Mouse (Mus musculus) layer of hippocampus, postnatal 25 days (tissue): ENCODE results near the gene Fn1. TPM values are rescaled to one million over a fixed set of nuclear protein-coding genes. Genes with fewer than 3 reads are reported as not detected.

Experiments
- DNase-seq, 2 experiments: peaks; one replicate each; pipeline ENCODE4 v3.0.0; 2022; ENCODE audit warnings: mixed read lengths in 2 of 2, low spot score in 1 of 2; ENCODE audit errors: extremely low spot score in 1 of 2
- total RNA-seq, 2 experiments: library from RNA; stranded (reverse); gene quantifications; 2 replicates each; pipeline ENCODE4 v1.2.3; 2021

The Fn1 gene
- total RNA-seq, 2 experiments from 2014 or later, result 32.8 to 57.2 TPM

DNA sequence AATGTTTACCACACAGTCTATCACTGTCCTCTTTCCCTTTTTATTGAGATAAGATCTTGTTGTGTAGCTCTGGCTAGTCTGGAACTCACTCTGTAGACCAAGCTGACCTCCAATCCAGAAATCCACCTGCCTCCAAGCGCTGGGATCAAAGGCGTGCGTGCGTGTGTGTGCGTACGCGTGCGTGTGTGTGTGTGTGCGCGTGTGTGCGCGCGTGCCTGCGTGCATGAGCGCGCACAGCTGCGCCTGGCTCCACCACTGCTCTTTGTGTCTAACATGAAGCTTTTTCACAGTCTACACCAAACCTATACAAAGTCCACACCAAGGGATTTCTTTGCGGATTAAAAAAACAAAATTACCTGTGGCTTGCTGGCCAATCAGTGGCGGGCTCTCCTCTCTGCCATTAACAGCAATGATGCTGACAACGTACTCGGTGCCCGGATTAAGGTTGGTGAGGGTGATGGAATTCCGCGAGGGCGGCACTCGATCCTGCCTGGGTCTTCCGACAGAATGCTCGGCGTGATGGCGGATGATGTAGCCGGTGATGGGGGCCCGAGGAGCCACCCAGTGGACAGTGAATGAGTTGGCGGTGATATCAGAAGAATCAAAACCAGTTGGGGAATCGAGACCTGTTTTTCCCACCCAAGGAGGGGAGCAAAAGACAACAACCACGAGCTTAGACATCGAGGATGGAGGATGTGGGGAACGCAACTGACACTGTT is 43.8 kb downstream of the Fn1 start:
- DNase-seq, result no peak

DNA sequence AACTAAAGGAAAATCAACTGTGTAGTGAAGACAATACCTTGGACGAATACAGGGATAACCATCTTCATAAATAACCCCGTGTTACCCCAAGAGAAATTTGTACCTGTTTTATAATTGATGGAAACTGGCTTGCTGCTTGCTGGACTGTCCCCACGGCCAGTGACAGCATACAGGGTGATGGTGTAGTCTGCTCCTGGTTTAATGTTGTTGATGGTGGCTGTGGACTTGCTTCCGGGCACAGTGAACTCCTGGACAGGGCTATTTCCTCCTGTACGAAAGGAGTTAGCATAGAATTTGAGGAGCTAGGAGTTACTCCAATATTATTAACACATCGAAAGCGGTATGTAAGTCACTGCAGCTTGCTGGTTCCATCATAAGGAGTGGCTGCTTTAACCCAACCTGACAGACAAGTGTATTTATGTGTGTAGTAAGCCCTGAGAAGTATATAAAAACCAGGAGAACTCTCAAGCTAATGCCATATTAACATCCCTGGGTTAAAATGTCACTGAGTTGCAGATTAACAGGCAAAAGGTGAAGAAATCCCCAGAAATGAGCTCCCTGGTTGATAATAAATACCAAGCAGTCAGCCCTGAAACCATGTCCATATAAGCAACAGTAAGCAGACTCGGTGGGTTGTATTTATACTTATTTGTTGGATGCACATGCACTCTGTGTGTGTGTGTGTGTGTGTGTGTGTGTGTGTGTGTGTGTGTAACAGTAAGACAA is 46.2 kb downstream of the Fn1 start:
- no peak for DNase-seq

DNA sequence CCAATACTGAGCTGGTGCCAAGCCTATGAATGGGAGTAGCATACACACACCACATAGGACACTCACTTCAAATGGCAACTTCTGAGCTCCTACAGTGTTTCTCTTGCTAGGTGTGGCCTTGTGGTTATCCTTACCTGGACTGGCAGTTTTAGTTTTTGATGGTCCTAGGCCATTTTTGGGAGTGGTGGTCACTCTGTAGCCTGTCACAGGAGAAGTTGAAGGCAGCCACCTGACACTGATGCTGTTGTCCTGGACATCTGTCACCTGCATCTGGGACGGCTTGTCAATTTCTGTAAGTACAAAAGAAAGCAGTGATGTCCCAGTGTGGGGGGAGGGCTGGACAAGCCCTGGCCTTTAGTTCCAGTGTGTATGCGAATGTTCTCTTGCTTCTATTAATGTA is 47.2 kb downstream of the Fn1 start:
- no peak for DNase-seq

DNA sequence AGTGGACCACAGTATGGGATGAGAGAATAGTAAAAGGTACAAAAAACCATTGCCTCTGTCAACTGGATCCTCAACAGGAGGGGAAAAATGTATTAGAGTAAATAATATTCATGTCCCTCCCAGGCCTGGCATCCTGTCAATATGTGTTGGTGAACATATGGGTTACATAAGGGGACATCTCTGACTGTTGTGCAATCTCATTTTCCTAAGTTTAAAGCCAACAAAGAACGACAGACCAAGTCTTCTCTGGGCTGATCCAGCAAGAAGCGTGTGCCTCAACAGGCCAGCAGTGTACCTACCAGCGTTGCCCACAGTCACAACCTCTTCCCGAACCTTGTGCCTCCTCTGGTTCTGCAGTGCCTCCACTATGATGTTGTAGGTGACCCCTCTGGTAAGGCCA is 57.6 kb downstream of the Fn1 start:
- DNase-seq, result no peak

DNA sequence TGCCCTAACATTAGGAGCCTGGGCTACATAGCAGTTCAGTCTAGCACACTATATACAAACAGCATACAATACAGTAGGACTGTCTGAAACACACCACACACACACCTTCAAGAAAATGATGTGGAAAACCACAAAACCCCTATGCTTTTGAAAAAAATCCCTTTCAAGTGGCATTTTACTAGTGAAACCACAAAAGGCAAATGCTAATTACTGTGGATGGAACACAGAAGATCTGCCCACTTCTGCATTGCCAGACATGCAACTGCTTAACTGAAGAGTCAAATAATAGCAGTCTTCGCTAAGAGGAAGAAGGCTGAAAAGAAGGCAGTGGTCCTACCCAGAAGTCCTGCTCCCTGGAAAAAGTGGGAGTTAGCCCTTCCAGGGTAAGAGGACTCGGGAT is 58.7 kb downstream of the Fn1 start:
- DNase-seq, result no peak

DNA sequence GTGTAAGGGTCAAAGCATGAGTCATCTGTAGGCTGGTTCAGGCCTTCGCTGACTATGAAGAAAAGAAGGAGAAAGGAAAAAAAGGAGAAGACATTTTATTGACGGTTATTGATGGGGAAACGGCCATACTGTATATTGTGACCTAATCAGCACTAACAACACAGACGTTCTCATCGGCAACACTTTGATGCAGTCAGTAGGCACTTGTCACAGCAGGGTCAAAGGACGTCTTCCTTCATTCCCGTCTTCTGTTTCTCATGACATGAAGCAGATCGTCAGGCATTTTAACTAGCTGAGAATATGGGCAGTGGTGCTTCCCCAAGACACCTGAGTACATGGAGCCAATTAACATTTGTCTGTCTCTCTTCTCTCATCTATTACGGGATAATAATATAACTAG is 59.8 kb downstream of the Fn1 start:
- no peak for DNase-seq

DNA sequence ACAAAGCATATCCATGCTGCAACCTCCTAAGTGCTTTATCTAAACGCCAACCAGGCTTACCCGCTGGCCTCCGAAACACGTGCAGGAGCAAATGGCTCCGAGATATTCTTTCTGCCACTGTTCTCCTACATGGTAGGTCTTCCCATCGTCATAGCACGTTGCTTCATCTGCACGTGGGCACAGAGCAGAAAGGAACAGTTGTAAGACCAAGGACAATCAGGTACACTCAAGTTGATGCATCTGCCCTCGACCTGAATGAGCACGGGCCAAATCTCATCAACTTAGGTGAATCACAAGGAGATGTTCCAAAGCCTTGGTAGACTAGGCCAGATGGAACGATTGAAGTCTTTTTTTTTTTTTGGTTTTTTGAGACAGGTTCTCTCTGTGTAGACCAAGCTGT is 63.0 kb downstream of the Fn1 start:
- DNase-seq, result no peak

DNA sequence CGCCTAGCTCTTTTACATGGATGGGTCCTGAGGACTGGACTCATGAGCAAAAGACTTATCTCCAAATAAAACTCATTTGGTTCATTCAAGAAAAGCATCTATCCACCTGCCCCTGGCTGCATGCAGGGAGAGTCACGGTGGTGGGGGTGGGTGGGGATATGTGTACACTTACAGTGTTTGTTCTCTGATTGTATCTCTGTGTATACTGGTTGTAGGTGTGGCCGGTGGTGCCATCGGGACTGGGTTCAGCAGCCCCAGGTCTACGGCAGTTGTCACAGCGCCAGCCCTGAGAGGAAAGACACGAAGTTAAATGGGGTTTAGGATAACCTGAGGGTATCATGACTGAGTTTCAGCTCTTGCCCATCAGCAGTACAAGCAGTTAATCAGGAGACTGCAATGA is 66.3 kb downstream of the Fn1 start:
- no peak for DNase-seq

DNA sequence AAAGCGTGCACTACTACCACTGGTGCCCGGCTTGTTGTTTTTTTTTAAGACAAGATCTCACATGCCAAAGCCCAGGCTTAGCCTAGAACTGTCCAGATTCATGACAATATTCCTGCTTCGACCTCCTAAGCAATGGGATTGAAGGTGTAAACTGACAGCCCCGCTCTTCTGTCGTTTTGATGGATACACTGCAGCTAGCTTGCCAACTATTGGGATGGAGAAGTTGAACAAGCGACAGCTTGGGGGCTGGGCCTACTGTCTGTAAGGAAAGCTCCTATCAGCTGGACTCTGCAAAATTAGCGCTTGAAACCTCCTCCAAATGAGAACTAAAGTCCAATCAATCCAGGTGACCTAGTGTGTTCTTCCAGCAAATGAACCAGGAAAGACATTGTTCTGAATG is 69.1 kb downstream of the Fn1 start:
- no peak for DNase-seq

DNA sequence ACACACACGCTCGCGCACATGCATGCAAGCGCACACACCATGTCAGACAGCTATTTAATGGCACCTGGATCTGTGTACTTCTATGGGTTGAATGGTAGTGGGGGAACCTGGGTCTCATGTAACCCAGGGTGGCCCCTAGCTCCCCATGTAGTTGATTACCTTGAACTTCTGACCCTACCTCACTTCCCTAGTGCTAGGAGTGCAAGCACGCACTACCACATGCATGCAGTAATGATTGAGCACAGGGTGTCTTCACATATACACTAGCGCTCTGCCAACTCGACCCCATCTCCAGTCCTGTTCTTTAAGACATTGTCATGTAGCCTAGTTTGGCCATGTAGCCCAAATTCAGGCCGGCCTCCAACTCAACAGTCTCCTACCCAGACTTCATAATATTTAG is 69.7 kb downstream of the Fn1 start:
- DNase-seq, result no peak

DNA sequence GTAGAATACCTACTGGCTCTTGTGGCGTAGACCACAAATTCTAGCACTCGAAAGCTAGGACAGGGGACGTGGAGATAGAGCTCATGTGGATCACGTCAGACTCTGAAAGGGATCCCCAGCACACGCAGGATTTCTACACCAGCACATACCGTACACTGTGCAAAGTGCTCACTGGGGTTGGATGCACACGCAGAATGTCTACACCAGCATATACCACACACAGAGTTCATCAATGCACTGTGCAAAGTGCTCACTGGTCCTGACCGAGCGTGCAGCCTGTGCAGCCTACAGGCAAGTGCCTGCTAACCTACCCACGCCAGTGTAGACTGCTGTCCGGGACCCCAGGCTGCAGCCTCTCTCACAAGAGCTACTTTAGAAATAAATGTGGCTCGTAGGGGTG is 72.6 kb downstream of the Fn1 start:
- DNase-seq, result no peak

DNA sequence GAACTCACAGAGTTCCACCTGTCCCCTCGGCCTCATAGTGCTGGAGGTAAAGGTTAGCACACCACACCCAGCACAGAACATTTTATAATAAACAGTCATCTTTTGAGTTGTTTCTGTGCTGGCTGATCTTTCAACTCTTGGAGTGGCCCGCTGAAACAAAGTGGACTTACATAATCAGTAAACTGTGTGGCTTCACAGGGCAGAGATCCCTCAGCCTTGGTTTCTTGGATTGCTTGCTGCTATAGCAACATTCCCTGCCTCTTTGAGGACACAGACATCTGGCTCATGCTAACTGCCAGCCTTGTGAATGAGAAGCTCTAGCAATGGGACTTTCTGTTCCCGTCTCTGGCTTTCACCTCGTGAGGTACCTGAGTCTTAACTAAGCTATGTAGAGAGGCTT is 73.5 kb downstream of the Fn1 start:
- DNase-seq, result no peak

DNA sequence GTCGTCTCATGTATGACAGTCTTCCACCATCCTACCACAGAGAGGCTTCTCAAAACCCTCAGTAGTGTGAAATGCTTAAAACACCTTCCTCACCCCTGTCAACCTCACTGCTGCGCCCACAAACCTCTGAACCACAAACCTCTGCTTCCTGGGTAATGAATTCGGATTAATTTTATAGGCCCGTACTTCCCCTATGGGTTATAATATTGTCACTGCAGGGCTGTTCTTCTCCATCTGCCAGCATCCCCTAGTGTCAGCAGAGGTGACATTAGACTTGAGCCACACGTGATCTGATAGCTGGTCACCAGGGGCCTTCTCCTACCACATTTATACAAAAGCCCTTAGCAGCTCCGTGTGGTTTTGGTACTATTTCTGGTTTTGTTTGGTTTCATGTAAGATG is 76.2 kb downstream of the Fn1 start:
- no peak for DNase-seq

DNA sequence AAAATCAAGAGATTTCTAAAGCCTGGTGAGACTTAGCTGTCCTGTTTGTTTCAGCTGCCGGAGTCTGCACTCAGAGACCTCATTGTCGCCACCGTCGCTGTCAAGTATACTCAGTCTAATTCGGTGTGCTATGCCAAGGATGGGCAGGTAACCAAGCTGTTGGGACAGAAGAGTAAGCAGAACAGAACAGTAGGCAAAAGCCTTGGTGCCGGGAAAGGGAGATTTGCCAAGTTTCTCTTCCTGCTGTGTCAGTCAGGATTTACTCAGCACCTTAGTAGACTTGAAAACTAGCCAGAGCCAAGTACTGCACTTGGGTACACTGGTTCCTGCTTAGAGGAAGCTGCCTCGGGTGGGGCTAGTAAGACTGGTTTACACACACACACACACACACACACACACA is 77.0 kb downstream of the Fn1 start:
- DNase-seq, result no peak

DNA sequence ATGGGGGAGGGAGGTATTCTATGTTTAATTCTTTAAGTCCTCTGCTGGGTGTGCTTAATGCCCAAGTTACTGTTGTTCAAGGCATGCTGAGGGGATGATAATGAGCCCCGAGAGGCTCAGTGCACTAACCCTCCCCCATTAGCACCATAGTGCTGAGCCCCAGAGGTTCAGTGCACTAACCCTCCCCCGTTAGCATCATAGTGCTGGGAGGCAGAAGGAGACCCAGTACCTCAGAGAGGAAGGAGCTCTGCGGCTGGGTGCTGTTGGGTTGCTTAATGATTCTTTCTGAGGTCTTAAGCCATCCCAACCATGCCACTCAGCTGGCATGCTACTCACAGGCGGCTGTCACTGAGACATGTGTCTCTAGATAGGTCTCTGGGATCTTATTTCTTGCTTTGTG is 82.9 kb downstream of the Fn1 start:
- DNase-seq, result no peak

DNA sequence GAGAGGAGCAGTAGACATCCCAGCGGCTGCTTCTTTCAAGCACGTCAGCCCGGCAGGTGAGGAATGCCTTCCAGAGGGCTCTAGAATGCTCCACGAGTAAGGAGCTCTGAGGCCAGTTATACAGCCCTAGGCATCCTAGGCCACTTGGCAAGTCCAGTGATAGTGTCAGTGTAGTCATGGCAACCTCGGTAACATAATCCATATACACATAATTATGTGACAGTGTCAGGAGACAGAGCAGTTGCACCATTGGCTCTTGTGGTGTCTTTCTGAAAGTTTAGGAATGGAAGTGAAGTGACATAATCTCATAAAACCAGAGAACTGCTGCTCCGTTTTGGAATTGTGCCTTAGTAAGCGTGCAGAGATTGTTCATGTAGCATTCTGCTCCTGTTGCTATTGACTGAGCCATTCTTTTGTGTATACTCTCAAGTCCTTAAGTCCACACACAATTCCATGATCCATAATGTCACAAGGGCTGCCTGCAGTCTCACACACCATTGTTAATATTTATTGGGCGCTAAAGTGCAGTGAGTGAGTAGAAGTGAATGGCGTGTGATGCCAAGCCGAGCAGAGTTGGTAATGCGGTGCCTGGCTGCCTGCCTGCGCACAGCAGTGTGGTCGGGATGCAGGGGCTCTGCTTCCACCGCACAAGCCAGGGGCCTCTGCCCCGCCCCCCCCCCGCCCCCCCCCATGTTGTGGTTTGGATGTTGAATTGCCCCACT is 85.0 kb downstream of the Fn1 start:
- DNase-seq, result no peak

DNA sequence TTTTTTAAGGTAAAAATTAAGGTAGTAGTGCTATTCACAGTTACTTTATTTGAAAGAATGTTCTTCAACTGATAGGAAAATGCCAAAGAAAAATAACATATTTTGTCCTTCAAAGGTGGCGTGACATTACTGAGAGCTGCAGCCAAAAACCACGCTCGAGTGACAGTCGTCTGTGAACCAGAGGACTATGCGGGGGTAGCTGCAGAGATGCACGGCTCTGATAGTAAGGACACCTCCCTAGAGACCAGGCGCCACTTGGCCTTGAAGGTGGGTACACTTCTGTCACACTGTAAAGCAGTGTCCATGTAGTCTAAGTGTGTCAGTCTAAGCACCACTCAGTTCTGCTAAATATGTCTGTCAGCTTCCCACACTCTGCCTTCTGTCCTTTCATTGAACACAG is 88.7 kb downstream of the Fn1 start:
- no peak for DNase-seq

DNA sequence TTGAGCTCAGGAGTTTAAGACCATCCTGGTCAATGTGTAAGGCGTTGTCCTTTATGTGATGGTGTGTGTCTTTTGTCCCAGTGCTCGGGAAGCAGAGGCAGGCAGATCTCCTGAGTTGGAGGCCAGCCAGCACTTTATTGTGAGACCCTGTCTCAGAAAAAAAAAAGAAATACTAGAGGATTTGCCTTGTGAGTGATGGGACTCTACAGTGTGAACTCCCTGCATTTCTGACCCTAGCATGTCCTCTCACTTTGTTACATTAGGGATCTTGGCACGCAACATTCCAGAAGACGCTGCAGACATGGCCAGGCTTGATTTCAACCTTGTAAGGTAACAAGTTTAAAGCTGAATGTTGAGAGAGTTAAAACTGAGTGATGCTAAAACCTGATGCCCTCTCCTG is 92.4 kb downstream of the Fn1 start:
- DNase-seq, result no peak

DNA sequence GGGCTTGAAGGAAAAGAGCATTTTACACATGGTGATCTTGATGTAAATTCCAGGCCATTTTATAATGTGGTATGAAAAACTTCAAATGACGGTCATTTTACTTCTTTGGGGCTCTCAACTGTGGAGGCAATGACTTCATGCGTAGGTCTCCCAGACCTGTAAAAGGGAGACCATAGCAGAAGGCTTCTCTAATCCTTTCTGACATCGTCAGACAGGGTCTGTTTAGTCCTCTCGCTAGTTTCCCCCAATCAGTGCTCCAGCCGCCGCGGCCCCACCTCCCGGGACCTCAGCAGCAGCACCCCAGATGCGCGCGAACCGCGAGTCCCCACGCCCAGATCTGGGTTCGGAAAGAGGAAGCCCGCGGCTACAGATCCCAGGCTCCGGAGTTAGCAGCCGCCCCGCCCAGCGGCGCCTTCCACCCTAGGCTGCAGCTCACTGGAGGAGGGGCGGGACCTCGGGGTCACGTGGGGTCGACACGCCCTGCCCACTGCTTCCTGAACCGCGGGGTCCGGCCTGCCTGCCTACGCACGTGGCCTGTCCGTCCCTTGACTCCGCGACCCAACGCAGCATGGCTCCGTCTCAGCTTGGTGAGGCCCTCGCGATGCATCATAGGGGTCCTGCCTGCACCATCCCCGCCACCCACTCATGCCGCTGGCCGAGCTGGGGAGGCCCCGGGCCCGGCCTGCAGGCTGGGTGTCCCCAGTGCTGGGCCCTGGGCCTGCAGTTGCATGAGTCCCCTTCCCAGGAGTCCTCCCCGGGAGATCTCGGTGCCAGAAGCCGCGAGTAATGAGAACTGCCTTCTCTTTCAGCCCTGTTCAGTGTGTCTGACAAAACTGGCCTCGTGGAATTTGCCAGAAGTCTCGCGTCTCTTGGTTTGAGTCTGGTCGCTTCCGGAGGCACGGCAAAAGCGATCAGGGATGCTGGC is 96.0 kb downstream of the Fn1 start, which contains the start of gene Atic:
Atic (plus strand) TSS at position 463 of the 925 bp plus-strand sequence.
- peak; percentile 65 to 69 for DNase-seq

DNA sequence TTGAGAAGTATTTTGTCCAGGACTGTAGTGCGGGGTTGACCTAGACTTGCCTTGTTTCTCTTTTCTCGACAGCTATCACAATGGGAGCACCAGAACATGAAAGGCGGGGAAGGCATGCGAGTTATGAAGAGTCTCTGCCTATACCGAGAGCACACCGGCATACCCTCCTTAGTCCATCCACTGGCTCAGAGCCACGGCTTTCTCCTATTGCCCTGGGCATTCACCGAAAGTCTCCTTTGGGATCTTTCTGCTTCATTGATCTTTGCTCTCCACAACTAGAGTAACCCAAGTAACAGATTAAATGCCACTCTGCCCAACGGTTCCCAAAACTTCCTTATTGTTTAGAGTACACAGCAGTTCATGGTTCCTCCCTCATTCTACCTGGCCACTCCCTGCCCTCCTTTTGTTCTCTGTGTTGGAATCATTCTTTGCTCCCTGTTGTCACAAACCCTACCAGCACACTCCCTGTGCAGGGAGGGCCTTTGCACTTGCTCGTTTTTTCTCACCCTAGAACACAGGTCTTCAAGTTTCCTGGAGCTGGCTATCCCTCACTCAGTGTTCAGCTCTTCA is 102.3 kb downstream of the Fn1 start:
- no peak for DNase-seq
